Mouse (Mus musculus) brown adipose tissue, adult 24 weeks (tissue): Measurements from ENCODE around the gene Gpr88. TPM values are rescaled to one million over a fixed set of nuclear protein-coding genes. Genes with fewer than 3 reads are reported as not detected.

Experiments
- H3K27ac ChIP-seq: fragments of 200-500 bp; replicated peaks from 2 replicates; pipeline ENCODE4 v1.5.1; 2012; ENCODE audit warnings: low read depth, mild to moderate bottlenecking, low read length
- H3K4me1 ChIP-seq: fragments of 200-500 bp; 2 replicates; pipeline ENCODE4 v1.6.1; 2012; ENCODE audit warnings: low read length, mixed read lengths; ENCODE audit not compliant: control insufficient read depth, insufficient read depth, insufficient read length
- H3K4me3 ChIP-seq: fragments of 200-500 bp; 2 replicates; pipeline ENCODE4 v1.5.1; 2012; ENCODE audit warnings: low read depth, mild to moderate bottlenecking, low read length, moderate library complexity; ENCODE audit not compliant: insufficient read depth
- polyA plus RNA-seq: library from polyadenylated mRNA; stranded (reverse); fragments of >200 nt; gene quantifications from 2 replicates; pipeline ENCODE4 v1.2.4, GENCODE M21; 2012; ENCODE audit not compliant: missing spikeins, insufficient read depth, insufficient read length

The Gpr88 gene
- 0.33 TPM in 1 of 2 replicates, not detected in the other for polyA plus RNA-seq

DNA sequence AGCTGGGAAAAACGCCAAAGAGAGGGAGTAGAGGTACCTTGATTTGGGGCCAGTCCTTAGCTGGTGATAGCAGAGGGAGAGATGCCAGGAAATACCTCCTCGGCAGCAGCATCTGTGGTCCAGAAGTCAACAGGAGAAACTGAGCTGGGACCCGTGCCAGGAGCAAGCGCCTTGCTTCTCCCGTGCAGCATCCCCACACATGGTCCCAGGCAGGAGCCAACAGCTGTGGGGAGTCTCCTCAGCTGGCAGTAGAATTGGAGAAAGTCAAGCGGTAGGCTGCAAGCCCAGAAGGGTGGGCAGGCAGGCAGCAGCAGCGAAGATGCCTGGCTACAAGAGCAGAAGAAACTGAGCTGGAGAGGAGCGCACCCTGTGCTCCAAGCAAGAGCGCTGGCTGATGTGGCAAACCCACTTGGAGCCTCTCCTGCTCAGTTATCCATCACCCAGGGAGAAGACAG is at the start of gene Gpr88:
TSS of gene Gpr88 (minus strand) at position 427 of the 455 bp plus-strand sequence.
- Histone ChIP-seq H3K4me3 (peak within 1 kb of the TSS; percentile 50), H3K27ac (no peak within 1 kb of the TSS)

DNA sequence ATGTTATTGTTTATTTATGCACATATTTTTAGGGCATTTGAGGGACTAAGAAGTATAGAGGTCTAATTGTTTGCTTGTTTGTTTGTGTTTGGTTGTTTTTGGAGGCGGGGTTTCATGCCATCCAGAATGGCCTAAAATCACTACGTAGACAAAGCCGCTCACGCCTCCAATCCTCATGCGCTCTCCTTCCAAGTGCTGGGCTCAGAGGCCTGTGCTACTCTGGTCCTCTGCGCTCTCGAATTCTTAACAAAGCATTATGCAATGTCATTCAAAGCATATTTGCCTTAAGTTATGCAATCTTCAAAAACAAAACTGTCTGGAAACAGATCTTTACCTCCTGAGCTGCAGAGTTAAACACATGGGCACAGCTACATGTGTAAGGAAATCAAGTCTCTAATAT is 49.3 kb upstream of the Gpr88 start:
- no peak overlapping the region for H3K4me3 ChIP-seq
- H3K27ac ChIP-seq, result no peak overlapping the region
- H3K4me1 ChIP-seq, result no peaks in the 10 kb centered on the region

More for the DNA sequence above, at the start of gene Gpr88:
- no peaks in the 10 kb centered on the region; the same call in 1 of the 2 replicates for H3K4me1 ChIP-seq

DNA sequence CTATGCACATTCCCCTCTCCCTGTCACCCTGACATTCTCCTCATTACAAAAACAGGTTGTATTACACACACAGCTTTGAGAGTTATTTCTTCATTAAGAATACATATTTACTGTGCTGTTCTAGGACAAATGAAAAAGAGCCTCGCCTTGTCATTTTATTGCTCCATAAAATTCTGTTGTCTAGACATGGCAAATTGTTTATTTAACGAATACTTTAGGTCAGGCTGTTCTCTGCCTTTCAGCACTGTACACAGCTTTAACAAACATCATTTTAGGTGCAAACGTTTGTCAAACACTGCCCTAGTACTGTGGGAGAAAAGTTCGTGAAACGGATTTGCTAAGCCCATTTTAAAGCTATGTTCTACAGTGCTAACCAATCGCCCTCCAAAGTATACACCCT is 48.5 kb upstream of the Gpr88 start:
- Histone ChIP-seq H3K27ac (no peak overlapping the region), H3K4me3 (no peak overlapping the region), H3K4me1 (no peaks in the 10 kb centered on the region)

DNA sequence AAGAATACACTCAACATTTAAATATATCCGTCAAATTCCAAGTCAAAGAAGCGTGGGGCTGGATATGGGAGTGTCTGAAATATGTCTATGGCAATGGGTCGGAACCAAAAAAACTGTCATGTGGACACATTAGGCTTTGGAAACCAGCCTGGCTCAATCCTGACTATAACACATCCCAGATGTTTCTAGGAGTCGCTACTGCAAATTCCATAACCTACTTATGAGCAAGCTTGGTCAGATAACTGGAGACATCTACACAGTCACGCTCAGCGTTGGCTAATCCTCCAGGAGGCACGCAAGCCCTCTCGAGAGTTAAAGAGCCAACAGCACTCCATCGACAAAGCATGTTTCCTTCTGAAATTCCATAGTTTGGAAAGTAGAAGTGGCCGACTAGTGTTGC is 45.4 kb upstream of the Gpr88 start:
- Histone ChIP-seq H3K4me3 (no peak overlapping the region), H3K4me1 (no peaks in the 10 kb centered on the region), H3K27ac (no peak overlapping the region)

- Histone ChIP-seq H3K4me3 (no peak overlapping the region), H3K27ac (no peak overlapping the region), H3K4me1 (peaks cover 3% of the 10 kb centered on the region; the same call in 1 of the 2 replicates)
These were observed 44.7 kb upstream of the Gpr88 start for GRCm38 (mm10) chr3:116298003-116298402.

- Histone ChIP-seq H3K4me1 (peaks cover 3% of the 10 kb centered on the region; the same call in 1 of the 2 replicates), H3K27ac (no peak overlapping the region), H3K4me3 (no peak overlapping the region)
These were observed 43.9 kb upstream of the Gpr88 start for GRCm38 (mm10) chr3:116297170-116297569.

DNA sequence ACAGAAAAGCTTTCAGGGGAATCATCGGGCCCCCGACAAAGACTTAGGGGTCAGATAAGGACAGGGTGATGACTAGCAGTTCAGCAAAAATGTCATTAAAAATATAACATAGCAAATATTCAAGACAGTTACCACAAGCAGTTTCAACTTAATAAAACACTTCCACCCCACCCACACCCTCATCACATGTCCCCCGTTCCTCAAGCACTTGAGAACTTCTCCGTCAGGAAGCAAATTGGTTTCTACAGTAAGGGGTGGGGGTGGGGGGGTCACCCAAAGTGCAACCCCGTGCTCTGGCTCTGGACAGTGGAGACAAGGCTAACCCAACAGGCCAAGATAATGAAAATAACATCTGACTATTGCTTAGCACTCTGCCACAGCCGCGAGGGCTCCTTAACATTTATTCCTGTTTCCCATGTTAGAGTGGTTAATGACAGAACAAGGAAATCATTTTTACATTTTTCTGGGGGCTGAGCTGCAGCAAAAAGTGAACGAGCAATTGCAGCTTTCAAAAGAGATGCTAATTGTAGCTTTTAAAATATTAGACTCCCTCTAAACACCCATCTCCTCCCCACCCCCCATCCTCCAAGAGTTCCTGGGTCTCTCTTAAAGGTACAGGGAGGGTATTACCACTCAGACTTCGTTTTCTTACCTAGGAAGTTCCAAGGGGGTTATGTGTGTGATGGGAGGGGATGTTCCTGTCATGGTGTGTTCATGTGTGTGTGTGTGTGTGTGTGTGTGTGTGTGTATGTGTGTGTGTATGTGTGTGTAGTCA is 36.9 kb upstream of the Gpr88 start:
- H3K4me1 ChIP-seq, result peaks cover 3% of the 10 kb centered on the region; the same call in 1 of the 2 replicates
- no peak overlapping the region for H3K27ac ChIP-seq
- no peak overlapping the region for H3K4me3 ChIP-seq

GRCm38 (mm10) chr3:116288833-116289232 is 35.5 kb upstream of the Gpr88 start:
- Histone ChIP-seq H3K4me3 (no peak overlapping the region), H3K27ac (no peak overlapping the region), H3K4me1 (peaks cover 3% of the 10 kb centered on the region; the same call in 1 of the 2 replicates)

DNA sequence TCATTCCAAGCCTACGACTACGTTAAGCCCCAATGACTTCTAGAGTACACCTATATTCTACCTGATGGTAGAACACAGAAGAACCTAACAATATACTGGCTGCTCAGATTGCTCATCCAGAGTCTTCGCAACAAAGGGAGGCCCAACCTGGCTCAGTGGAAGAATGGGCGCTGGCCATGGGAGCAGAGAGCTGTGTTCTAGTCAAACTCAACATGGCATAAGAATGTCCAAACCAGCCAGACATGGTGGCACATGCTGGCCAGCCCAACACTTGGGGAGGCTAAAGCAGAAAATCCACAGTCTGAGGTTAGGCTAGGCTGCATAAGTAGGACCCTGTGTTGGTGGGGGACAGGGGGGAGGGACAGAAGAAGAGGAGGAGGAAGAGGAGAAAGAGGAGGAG is 31.4 kb upstream of the Gpr88 start:
- H3K4me3 ChIP-seq, result no peak overlapping the region
- no peaks in the 10 kb centered on the region for H3K4me1 ChIP-seq
- no peak overlapping the region for H3K27ac ChIP-seq

- H3K4me1 ChIP-seq, result no peaks in the 10 kb centered on the region
- H3K27ac ChIP-seq, result no peak overlapping the region
- H3K4me3 ChIP-seq, result no peak overlapping the region
These were observed 30.7 kb upstream of the Gpr88 start for GRCm38 (mm10) chr3:116283996-116284395.

DNA sequence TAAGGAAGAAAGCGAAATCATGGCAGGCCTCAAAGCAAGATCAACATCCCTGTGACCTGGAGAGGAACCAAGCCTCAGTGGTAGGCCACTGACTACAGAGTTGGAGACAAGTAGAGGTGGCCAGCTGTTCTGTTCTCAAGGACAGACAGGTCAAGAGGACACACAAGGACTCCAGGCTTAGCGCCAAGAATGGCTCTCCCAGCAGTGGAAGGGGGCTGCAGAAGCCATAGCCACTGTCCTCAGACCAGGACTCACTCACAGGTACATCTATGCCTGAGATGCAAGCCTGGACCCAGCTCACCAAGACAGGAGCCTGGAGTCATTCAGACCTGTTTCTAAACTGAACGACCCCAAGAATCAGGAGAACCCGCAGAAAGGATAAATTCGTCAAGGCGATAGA is 28.4 kb upstream of the Gpr88 start:
- no peak overlapping the region for H3K27ac ChIP-seq
- no peak overlapping the region for H3K4me3 ChIP-seq
- no peaks in the 10 kb centered on the region for H3K4me1 ChIP-seq

DNA sequence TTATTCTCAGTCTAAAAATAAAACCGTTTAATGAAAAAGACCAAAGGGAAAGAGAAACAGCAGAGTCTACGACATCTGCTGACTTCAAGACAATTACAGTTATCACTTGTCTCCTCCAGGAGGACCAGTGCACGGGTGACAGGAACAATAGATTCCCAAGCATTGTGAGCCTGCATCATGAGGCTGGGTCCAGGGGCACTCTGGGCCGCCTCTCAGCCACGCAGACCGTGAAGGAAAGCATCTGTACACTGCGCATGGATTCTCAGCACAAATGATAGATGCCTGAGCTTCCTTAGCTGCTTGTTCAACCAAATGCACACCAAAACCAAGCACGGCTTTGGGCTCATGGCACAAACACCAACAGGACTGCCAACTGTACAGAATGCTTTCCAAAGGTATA is 23.8 kb upstream of the Gpr88 start:
- Histone ChIP-seq H3K4me3 (no peak overlapping the region), H3K27ac (no peak overlapping the region), H3K4me1 (no peaks in the 10 kb centered on the region)

GRCm38 (mm10) chr3:116271679-116272078 is 18.4 kb upstream of the Gpr88 start:
- no peaks in the 10 kb centered on the region for H3K4me1 ChIP-seq
- no peak overlapping the region for H3K4me3 ChIP-seq
- no peak overlapping the region for H3K27ac ChIP-seq

- H3K4me3 ChIP-seq, result no peak overlapping the region
- no peak overlapping the region for H3K27ac ChIP-seq
- H3K4me1 ChIP-seq, result no peaks in the 10 kb centered on the region; the same call in 1 of the 2 replicates
These were observed 13.8 kb upstream of the Gpr88 start for GRCm38 (mm10) chr3:116267036-116267654.

GRCm38 (mm10) chr3:116266360-116266759 is 13.1 kb upstream of the Gpr88 start:
- Histone ChIP-seq H3K4me3 (no peak overlapping the region), H3K4me1 (no peaks in the 10 kb centered on the region; the same call in 1 of the 2 replicates), H3K27ac (no peak overlapping the region)
